Mouse (Mus musculus) liver, embryonic 13.5 days (tissue): Measurements from ENCODE around the gene Rnf10. TPM values are rescaled to one million over a fixed set of nuclear protein-coding genes. Genes with fewer than 3 reads are reported as not detected.
A peak's percentile ranks its signal among the peaks of the same experiment; 100 is the strongest.

ENCODE experiments used
- ATAC-seq: fragments of 200-750 bp; cut with Nextera tagmentation; 2 replicates; pipeline ENCODE4 v1.8.0; 2017; ENCODE audit warnings: low read depth, mild to moderate bottlenecking, moderate number of reproducible peaks, moderate library complexity
- DNase-seq: peaks from one replicate; pipeline ENCODE4 v3.0.0; 2022
- H3K27ac ChIP-seq: fragments of 300-500 bp; sonication (generic); 2 replicates; pipeline ENCODE4 v1.5.1; 2015; ENCODE audit warnings: moderate library complexity, mild to moderate bottlenecking, inconsistent platforms
- H3K27me3 ChIP-seq: fragments of 300-500 bp; sonication (generic); 2 replicates; pipeline ENCODE4 v1.6.1; 2015; ENCODE audit warnings: mild to moderate bottlenecking, inconsistent platforms
- H3K36me3 ChIP-seq: fragments of 300-500 bp; sonication (generic); 2 replicates; pipeline ENCODE4 v1.6.1; 2015; ENCODE audit warnings: mild to moderate bottlenecking, inconsistent platforms
- H3K4me1 ChIP-seq: fragments of 300-500 bp; sonication (generic); replicated peaks from 2 replicates; pipeline ENCODE4 v1.6.1; 2015; ENCODE audit warnings: inconsistent platforms
- H3K4me2 ChIP-seq: fragments of 300-500 bp; sonication (generic); 2 replicates; pipeline ENCODE4 v1.6.1; 2015; ENCODE audit warnings: inconsistent platforms, mild to moderate bottlenecking, moderate library complexity
- H3K4me3 ChIP-seq: fragments of 300-500 bp; sonication (generic); replicated peaks from 2 replicates; pipeline ENCODE4 v1.5.1; 2015; ENCODE audit warnings: mild to moderate bottlenecking, inconsistent platforms
- H3K9ac ChIP-seq: fragments of 300-500 bp; sonication (generic); 2 replicates; pipeline ENCODE4 v1.6.1; 2015; ENCODE audit warnings: mild to moderate bottlenecking, inconsistent platforms
- H3K9me3 ChIP-seq: fragments of 300-500 bp; sonication (generic); replicated peaks from 2 replicates; pipeline ENCODE4 v1.6.1; 2016; ENCODE audit warnings: inconsistent platforms
- WGBS: fragments of 180-500 bp; shearing (Covaris S2); methylation state at CpG from one replicate; pipeline ENCODE4 v1.1.7; 2015; ENCODE audit not compliant: insufficient replicate concordance; 5-methylcytosine and 5-hydroxymethylcytosine counted together
- polyA plus RNA-seq: library from polyadenylated mRNA; unstranded; fragments of >200 nt; fragmentation: Nextera tagmentation; extraction: Ambion mirVana; gene quantifications from 2 replicates; pipeline ENCODE4 v1.2.1, GENCODE M21; 2015

The Rnf10 gene
- polyA plus RNA-seq, 1 experiment from 2014 or later = 122 TPM

GRCm38 (mm10) chr5:115274771-115275170 lies 2.1 kb upstream of the Rnf10 start:
- 62% methylated on average over 1 of the region's 1 CpGs for WGBS
- DNase-seq (no peak), ATAC-seq (no peak)
- Histone ChIP-seq H3K9ac (no peak overlapping the region), H3K27ac (peak overlapping the region; percentile 35; the same call in 1 of the 2 replicates), H3K4me1 (peaks cover 57% of the 10 kb centered on the region), H3K4me3 (no peak overlapping the region), H3K27me3 (no peaks in the 10 kb centered on the region), H3K9me3 (no peaks in the 10 kb centered on the region), H3K36me3 (peaks cover 13% of the 10 kb centered on the region), H3K4me2 (no peak overlapping the region)

- no peak overlapping the region for H3K4me2 ChIP-seq
- H3K27ac ChIP-seq = peak overlapping the region; percentile 35; the same call in 1 of the 2 replicates
- DNase-seq = no peak
- peaks cover 17% of the 10 kb centered on the region for H3K36me3 ChIP-seq
- no peak for ATAC-seq
- no peaks in the 10 kb centered on the region for H3K9me3 ChIP-seq
- no peak overlapping the region for H3K9ac ChIP-seq
- H3K4me3 ChIP-seq = no peak overlapping the region
- 41% methylated on average over 1 of the region's 1 CpGs for WGBS
- H3K4me1 ChIP-seq = peaks cover 61% of the 10 kb centered on the region
- H3K27me3 ChIP-seq = no peaks in the 10 kb centered on the region
Measured at GRCm38 (mm10) chr5:115274353-115274752, 1.7 kb upstream of the Rnf10 start.

GRCm38 (mm10) chr5:115273549-115274135 lies 944 bp upstream of the Rnf10 start:
- Histone ChIP-seq H3K27me3 (no peaks in the 10 kb centered on the region), H3K36me3 (peaks cover 24% of the 10 kb centered on the region), H3K4me3 (peak overlapping the region; percentile 98; the same call in 1 of the 2 replicates), H3K4me1 (peaks cover 63% of the 10 kb centered on the region), H3K4me2 (peak overlapping the region; percentile 70), H3K9me3 (no peaks in the 10 kb centered on the region), H3K9ac (peak overlapping the region; percentile 99; the same call in 1 of the 2 replicates), H3K27ac (peak overlapping the region; percentile 67)
- WGBS = 69% methylated on average over 6 of the region's 6 CpGs
- ATAC-seq = no peak
- DNase-seq = no peak

- peaks cover 68% of the 10 kb centered on the region for H3K4me1 ChIP-seq
- peak; percentile 40 for DNase-seq
- peak; percentile 55 for ATAC-seq
- H3K27me3 ChIP-seq = no peaks in the 10 kb centered on the region
- under 1% methylated on average over 64 of the region's 77 CpGs for WGBS
- peak overlapping the region; percentile 70 for H3K4me2 ChIP-seq
- peak overlapping the region; percentile 98 for H3K4me3 ChIP-seq
- H3K27ac ChIP-seq = peak overlapping the region; percentile 100
- peak overlapping the region; percentile 99 for H3K9ac ChIP-seq
- peaks cover 31% of the 10 kb centered on the region for H3K36me3 ChIP-seq
- no peaks in the 10 kb centered on the region for H3K9me3 ChIP-seq
Measured at GRCm38 (mm10) chr5:115271931-115272811, 527 bp downstream of the Rnf10 start.

GRCm38 (mm10) chr5:115269969-115270368 lies 2.7 kb downstream of the Rnf10 start:
- WGBS = 82% methylated on average over 1 of the region's 1 CpGs

GRCm38 (mm10) chr5:115268266-115268665 lies 4.4 kb downstream of the Rnf10 start:
- peaks cover 85% of the 10 kb centered on the region for H3K4me1 ChIP-seq
- peak overlapping the region; percentile 98 for H3K4me3 ChIP-seq
- no peak for DNase-seq
- H3K36me3 ChIP-seq = peaks cover 59% of the 10 kb centered on the region
- no peaks in the 10 kb centered on the region for H3K9me3 ChIP-seq
- WGBS = 29% methylated on average over 3 of the region's 3 CpGs
- no peak for ATAC-seq
- H3K4me2 ChIP-seq = peak overlapping the region; percentile 70
- H3K27me3 ChIP-seq = no peaks in the 10 kb centered on the region
- H3K9ac ChIP-seq = peak overlapping the region; percentile 99
- H3K27ac ChIP-seq = peak overlapping the region; percentile 100

More at GRCm38 (mm10) chr5:115269969-115270368, 2.7 kb downstream of the Rnf10 start:
- H3K27ac ChIP-seq = peak overlapping the region; percentile 100
- no peaks in the 10 kb centered on the region for H3K9me3 ChIP-seq
- H3K4me2 ChIP-seq = peak overlapping the region; percentile 70
- peaks cover 45% of the 10 kb centered on the region for H3K36me3 ChIP-seq
- ATAC-seq = no peak
- no peak for DNase-seq
- H3K27me3 ChIP-seq = no peaks in the 10 kb centered on the region
- H3K4me1 ChIP-seq = peaks cover 81% of the 10 kb centered on the region
- peak overlapping the region; percentile 99 for H3K9ac ChIP-seq
- H3K4me3 ChIP-seq = peak overlapping the region; percentile 98

- peaks cover 88% of the 10 kb centered on the region for H3K4me1 ChIP-seq
- ATAC-seq (peak; percentile 39), DNase-seq (no peak)
- H3K36me3 ChIP-seq = peaks cover 66% of the 10 kb centered on the region
- H3K27me3 ChIP-seq = no peaks in the 10 kb centered on the region
- H3K4me2 ChIP-seq = peak overlapping the region; percentile 70
- H3K4me3 ChIP-seq = peak overlapping the region; percentile 51
- H3K9ac ChIP-seq = peak overlapping the region; percentile 99
- peak overlapping the region; percentile 100 for H3K27ac ChIP-seq
- 19% methylated on average over 3 of the region's 3 CpGs for WGBS
- no peaks in the 10 kb centered on the region for H3K9me3 ChIP-seq
Measured at GRCm38 (mm10) chr5:115267469-115268045, 5.1 kb downstream of the Rnf10 start.

- Histone ChIP-seq H3K27me3 (no peaks in the 10 kb centered on the region), H3K27ac (peak overlapping the region; percentile 100), H3K9ac (peak overlapping the region; percentile 99), H3K4me3 (peak overlapping the region; percentile 51), H3K4me2 (peak overlapping the region; percentile 70), H3K9me3 (no peaks in the 10 kb centered on the region), H3K36me3 (peaks cover 71% of the 10 kb centered on the region), H3K4me1 (peaks cover 93% of the 10 kb centered on the region)
- ATAC-seq = peak; percentile 87
- peak; percentile 86 for DNase-seq
- WGBS = 18% methylated on average over 8 of the region's 8 CpGs
Measured at GRCm38 (mm10) chr5:115266787-115267468, 5.8 kb downstream of the Rnf10 start.

GRCm38 (mm10) chr5:115266340-115266739 lies 6.4 kb downstream of the Rnf10 start:
- peaks cover 74% of the 10 kb centered on the region for H3K36me3 ChIP-seq
- H3K9ac ChIP-seq = peak overlapping the region; percentile 67
- no peaks in the 10 kb centered on the region for H3K9me3 ChIP-seq
- H3K4me1 ChIP-seq = peaks cover 92% of the 10 kb centered on the region
- H3K27ac ChIP-seq = peak overlapping the region; percentile 100
- peak overlapping the region; percentile 51 for H3K4me3 ChIP-seq
- DNase-seq (peak; percentile 49), ATAC-seq (peak; percentile 61)
- H3K27me3 ChIP-seq = no peaks in the 10 kb centered on the region
- whole genome bisulfite sequencing = 73% methylated on average over 5 of the region's 5 CpGs
- H3K4me2 ChIP-seq = peak overlapping the region; percentile 70

- no peak overlapping the region for H3K9ac ChIP-seq
- peak overlapping the region; percentile 2; the same call in 1 of the 2 replicates for H3K4me2 ChIP-seq
- H3K4me3 ChIP-seq = no peak overlapping the region
- H3K4me1 ChIP-seq = peaks cover 82% of the 10 kb centered on the region
- peaks cover 79% of the 10 kb centered on the region for H3K36me3 ChIP-seq
- DNase-seq (no peak), ATAC-seq (no peak)
- no peaks in the 10 kb centered on the region for H3K9me3 ChIP-seq
- 0 out of 2 replicates have a peak overlapping the region, but pooled peaks have one; percentile 8 for H3K27ac ChIP-seq
- H3K27me3 ChIP-seq = no peaks in the 10 kb centered on the region
- 83% methylated on average over 14 of the region's 14 CpGs for WGBS
Measured at GRCm38 (mm10) chr5:115262502-115263291, 10.0 kb downstream of the Rnf10 start.
